Mouse (Mus musculus): ENCODE measurements around the gene Ctc1.

- TF ChIP-seq POLR2A (IDR thresholded peaks at IDR 0.05; ENCODE audit: insufficient read length, low read depth) (no peak), USF1 (IDR thresholded peaks at IDR 0.05; ENCODE audit: low read depth) (no peak), E2F4 (IDR thresholded peaks at IDR 0.05; ENCODE audit: insufficient read depth) (no peak), TCF12 (IDR thresholded peaks at IDR 0.05; ENCODE audit: insufficient read depth, poor library complexity, severe bottlenecking) (no peak), MYOG (IDR thresholded peaks at IDR 0.05; ENCODE audit: control insufficient read depth in 1 of 3, insufficient read depth in 1 of 3, insufficient read length in 2 of 3, low read depth in 2 of 3) (no peak), MAX (IDR thresholded peaks at IDR 0.05; ENCODE audit: low read depth) (no peak), SRF (IDR thresholded peaks at IDR 0.05; ENCODE audit: control insufficient read depth, insufficient read length, low read depth) (no peak), CEBPB (IDR thresholded peaks at IDR 0.05; ENCODE audit: insufficient read depth, poor library complexity, severe bottlenecking) (no peak)
Measured at GRCm38 (mm10) chr11:69026562-69026961, 10.9 kb downstream of the Ctc1 start.

Measured in myocyte (in vitro differentiated cells).